Mouse (Mus musculus) spleen, adult 2 months (tissue): ENCODE results near the gene Mrpl28. TPM values are rescaled to one million over a fixed set of nuclear protein-coding genes. Genes with fewer than 3 reads are reported as not detected.
"Not testable (repeated sequence)": the region's sequence is repeated elsewhere in the genome, so short reads cannot be mapped to it uniquely, and the experiment has no call there.

Experiments used
- DNase-seq, 2 experiments: peaks; one replicate each; pipeline versions ENCODE4 v3.0.0 to v3.0.0-alpha.2; 2012 to 2021; ENCODE audit warnings: low spot score in 2 of 2, low read depth in 1 of 2
- H3K27ac ChIP-seq: fragments of 200-500 bp; 2 replicates; pipeline ENCODE4 v1.5.1; 2012; ENCODE audit warnings: low read length, inconsistent platforms; ENCODE audit not compliant: insufficient read depth
- H3K27me3 ChIP-seq: fragments of 200-500 bp; 2 replicates; pipeline ENCODE4 v1.6.1; 2012; ENCODE audit warnings: mild to moderate bottlenecking, moderate library complexity, low read length, inconsistent platforms; ENCODE audit not compliant: control insufficient read depth, insufficient read depth
- H3K36me3 ChIP-seq: fragments of 200-500 bp; 2 replicates; pipeline ENCODE4 v1.6.1; 2012; ENCODE audit warnings: mild to moderate bottlenecking, low read length, inconsistent platforms; ENCODE audit not compliant: control insufficient read depth, insufficient read depth
- H3K4me1 ChIP-seq: fragments of 200-500 bp; 2 replicates; pipeline ENCODE4 v1.6.1; 2011; ENCODE audit warnings: inconsistent platforms; ENCODE audit not compliant: control insufficient read depth, insufficient read depth, insufficient read length
- H3K4me3 ChIP-seq: fragments of 200-500 bp; 2 replicates; pipeline ENCODE4 v1.5.1; 2011; ENCODE audit warnings: mild to moderate bottlenecking, inconsistent platforms; ENCODE audit not compliant: insufficient read depth, insufficient read length; ENCODE audit errors: extremely low read depth
- CTCF ChIP-seq: fragments of 200-500 bp; IDR thresholded peaks from 2 replicates; pipeline ENCODE4 v1.5.1; 2011; ENCODE audit warnings: mild to moderate bottlenecking, inconsistent platforms; ENCODE audit not compliant: insufficient read depth, insufficient read length, insufficient replicate concordance; ENCODE audit errors: extremely low read depth
- POLR2A ChIP-seq: fragments of 200-500 bp; IDR thresholded peaks from 2 replicates; pipeline ENCODE4 v1.6.1; 2011; ENCODE audit warnings: low read depth, low read length, inconsistent platforms
- WGBS: fragments of 180-500 bp; shearing (Covaris S2); methylation state at CpG from one replicate; pipeline ENCODE4 v1.1.7; 2018; 5-methylcytosine and 5-hydroxymethylcytosine counted together
- polyA plus RNA-seq: library from polyadenylated mRNA; depleted of rRNA; stranded (reverse); fragments of >200 nt; gene quantifications from 2 replicates; pipeline ENCODE4 v1.2.3, GENCODE M21; 2012

Gene Mrpl28
- polyA plus RNA-seq, 1 experiment: 39.5 TPM

- peak in 1 of 2 experiments; percentile 27 for DNase-seq
- no peaks in the 10 kb centered on the region for H3K27me3 ChIP-seq
- H3K36me3 ChIP-seq: peaks cover 4% of the 10 kb centered on the region; the same call in 1 of the 2 replicates
- WGBS: under 1% methylated on average over 57 of the region's 58 CpGs
- peak overlapping the region; percentile 90 for H3K4me3 ChIP-seq
- no peak for TF ChIP-seq CTCF
- TF ChIP-seq POLR2A: no peak
- peak overlapping the region; percentile 84 for H3K27ac ChIP-seq
- peaks cover 2% of the 10 kb centered on the region; the same call in 1 of the 2 replicates for H3K4me1 ChIP-seq
Observed at GRCm38 (mm10) chr17:26138901-26139381, 15.6 kb downstream of the Mrpl28 start.

GRCm38 (mm10) chr17:26142796-26143195, 19.5 kb downstream of the Mrpl28 start:
- DNase-seq: no peak
- TF ChIP-seq POLR2A (no peak), CTCF (no peak)
- H3K4me3 ChIP-seq: no peak overlapping the region
- WGBS: 85% methylated on average over 4 of the region's 4 CpGs
- peaks cover 5% of the 10 kb centered on the region for H3K4me1 ChIP-seq
- H3K36me3 ChIP-seq: peaks cover 8% of the 10 kb centered on the region
- no peaks in the 10 kb centered on the region for H3K27me3 ChIP-seq
- H3K27ac ChIP-seq: no peak overlapping the region

- Histone ChIP-seq H3K4me1 (peaks cover 5% of the 10 kb centered on the region; the same call in 1 of the 2 replicates), H3K27ac (no peak overlapping the region), H3K36me3 (peaks cover 8% of the 10 kb centered on the region), H3K27me3 (no peaks in the 10 kb centered on the region), H3K4me3 (no peak overlapping the region)
- WGBS: 94% methylated on average over 5 of the region's 5 CpGs
- DNase-seq: no peak
- TF ChIP-seq CTCF: no peak
- TF ChIP-seq POLR2A: no peak
Observed at GRCm38 (mm10) chr17:26143386-26143785, 20.1 kb downstream of the Mrpl28 start.

- TF ChIP-seq CTCF (no peak), POLR2A (no peak)
- peaks cover 13% of the 10 kb centered on the region for H3K36me3 ChIP-seq
- 90% methylated on average over 2 of the region's 2 CpGs for WGBS
- no peak overlapping the region for H3K27ac ChIP-seq
- no peak for DNase-seq
- peaks cover 4% of the 10 kb centered on the region; the same call in 1 of the 2 replicates for H3K4me1 ChIP-seq
- H3K4me3 ChIP-seq: no peak overlapping the region
- no peaks in the 10 kb centered on the region for H3K27me3 ChIP-seq
Observed at GRCm38 (mm10) chr17:26149056-26149455, 25.8 kb downstream of the Mrpl28 start.

GRCm38 (mm10) chr17:26151886-26152630, 28.8 kb downstream of the Mrpl28 start:
- Histone ChIP-seq H3K4me1 (peaks cover under 1% of the 10 kb centered on the region; the same call in 1 of the 2 replicates), H3K36me3 (peaks cover 13% of the 10 kb centered on the region), H3K27me3 (no peaks in the 10 kb centered on the region), H3K4me3 (no peak overlapping the region), H3K27ac (no peak overlapping the region)
- TF ChIP-seq POLR2A: no peak
- TF ChIP-seq CTCF: no peak
- no peak for DNase-seq
- WGBS: 93% methylated on average over 2 of the region's 2 CpGs

- TF ChIP-seq POLR2A: no peak
- no peak for TF ChIP-seq CTCF
- H3K4me1 ChIP-seq: peaks cover 14% of the 10 kb centered on the region; the same call in 1 of the 2 replicates
- no peak overlapping the region for H3K4me3 ChIP-seq
- no peak overlapping the region for H3K27ac ChIP-seq
- no peaks in the 10 kb centered on the region for H3K36me3 ChIP-seq
- no peaks in the 10 kb centered on the region for H3K27me3 ChIP-seq
- 83% methylated on average over 1 of the region's 1 CpGs for WGBS
- DNase-seq: no peak
Observed at GRCm38 (mm10) chr17:26162736-26163135, 39.4 kb downstream of the Mrpl28 start.

GRCm38 (mm10) chr17:26168039-26168438, 44.7 kb downstream of the Mrpl28 start:
- WGBS: 3% methylated on average over 2 of the region's 2 CpGs

GRCm38 (mm10) chr17:26175248-26175647, 51.9 kb downstream of the Mrpl28 start:
- DNase-seq, H3K27me3 ChIP-seq, H3K4me3 ChIP-seq, H3K4me1 ChIP-seq, H3K36me3 ChIP-seq, H3K27ac ChIP-seq: not testable (repeated sequence)
- WGBS: 86% methylated on average over 2 of the region's 2 CpGs

More at GRCm38 (mm10) chr17:26168039-26168438, 44.7 kb downstream of the Mrpl28 start:
- H3K4me1 ChIP-seq: peaks cover 22% of the 10 kb centered on the region
- TF ChIP-seq POLR2A: no peak
- peak overlapping the region; percentile 75 for H3K27ac ChIP-seq
- no peak overlapping the region for H3K4me3 ChIP-seq
- no peaks in the 10 kb centered on the region for H3K27me3 ChIP-seq
- DNase-seq: peak; percentile 49 to 77
- H3K36me3 ChIP-seq: no peaks in the 10 kb centered on the region
